Mouse (Mus musculus): ENCODE results near the gene Efr3b.

Efr3b gene

GRCm38 (mm10) chr12:4038061-4039041, at the start of gene Efr3b:
Gene Efr3b, minus strand, starts transcription at chr12:4038915.
- DNase-seq = peak; percentile 86

- no peak for DNase-seq
These were observed 44.7 kb upstream of the Efr3b start for GRCm38 (mm10) chr12:4083441-4083840.

GRCm38 (mm10) chr12:4082132-4083001, 43.7 kb upstream of the Efr3b start, which contains the start of gene Dnajc27:
Gene Dnajc27, plus strand, starts transcription at chr12:4082583.
- peak; percentile 97 for DNase-seq

- DNase-seq = peak; percentile 84
These were observed 41.6 kb upstream of the Efr3b start for GRCm38 (mm10) chr12:4080311-4080710.

- DNase-seq = no peak
These were observed 39.4 kb upstream of the Efr3b start for GRCm38 (mm10) chr12:4078069-4078468.

- DNase-seq = no peak
These were observed 37.7 kb upstream of the Efr3b start for GRCm38 (mm10) chr12:4076383-4076782.

- DNase-seq = no peak
These were observed 36.7 kb upstream of the Efr3b start for GRCm38 (mm10) chr12:4075407-4075806.

GRCm38 (mm10) chr12:4071671-4072070, 33.0 kb upstream of the Efr3b start:
- DNase-seq = no peak

- DNase-seq = no peak
These were observed 29.8 kb upstream of the Efr3b start for GRCm38 (mm10) chr12:4068551-4068950.

- no peak for DNase-seq
These were observed 28.2 kb upstream of the Efr3b start for GRCm38 (mm10) chr12:4066681-4067459.

GRCm38 (mm10) chr12:4065944-4066343, 27.2 kb upstream of the Efr3b start:
- DNase-seq = no peak

GRCm38 (mm10) chr12:4065498-4065897, 26.8 kb upstream of the Efr3b start:
- DNase-seq = no peak

- no peak for DNase-seq
These were observed 21.0 kb upstream of the Efr3b start for GRCm38 (mm10) chr12:4059683-4060082.

GRCm38 (mm10) chr12:4058321-4058720, 19.6 kb upstream of the Efr3b start:
- DNase-seq = no peak

GRCm38 (mm10) chr12:4054845-4055244, 16.1 kb upstream of the Efr3b start:
- no peak for DNase-seq

- DNase-seq = no peak
These were observed 14.9 kb upstream of the Efr3b start for GRCm38 (mm10) chr12:4053643-4054042.

- DNase-seq = no peak
These were observed 12.2 kb upstream of the Efr3b start for GRCm38 (mm10) chr12:4050861-4051425.

- DNase-seq = no peak
These were observed 9.3 kb upstream of the Efr3b start for GRCm38 (mm10) chr12:4048031-4048430.

GRCm38 (mm10) chr12:4045992-4046391, 7.3 kb upstream of the Efr3b start:
- no peak for DNase-seq

- no peak for DNase-seq
These were observed 3.7 kb upstream of the Efr3b start for GRCm38 (mm10) chr12:4042411-4042810.

- DNase-seq = no peak
These were observed 331 bp upstream of the Efr3b start for GRCm38 (mm10) chr12:4039046-4039445.

- no peak for DNase-seq
These were observed 1.2 kb downstream of the Efr3b start for GRCm38 (mm10) chr12:4037511-4037910.
